Mouse (Mus musculus): ENCODE results near the gene Mypop.

The Mypop gene

DNA sequence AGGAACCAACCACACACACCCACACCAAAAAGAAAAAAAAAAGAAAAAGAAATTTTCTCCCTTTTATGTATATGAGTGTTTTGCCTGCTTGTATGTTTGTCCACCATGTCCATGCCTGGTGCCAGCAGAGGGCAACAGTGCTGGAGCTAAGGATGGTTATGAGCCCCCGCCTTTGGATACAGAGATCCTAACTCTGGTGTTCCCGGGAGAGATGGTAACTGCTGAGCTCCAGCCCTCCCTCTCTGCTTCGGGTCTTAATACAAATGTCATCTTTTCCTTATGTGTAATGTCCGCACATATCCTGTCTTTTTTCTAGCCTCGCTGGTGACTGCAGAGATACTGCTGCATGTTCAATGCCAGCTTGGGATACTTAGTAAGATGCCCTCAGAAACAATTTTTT, 1.1 kb upstream of the Mypop start:
- DNase-seq (ENCODE audit: low spot score): no peak

DNA sequence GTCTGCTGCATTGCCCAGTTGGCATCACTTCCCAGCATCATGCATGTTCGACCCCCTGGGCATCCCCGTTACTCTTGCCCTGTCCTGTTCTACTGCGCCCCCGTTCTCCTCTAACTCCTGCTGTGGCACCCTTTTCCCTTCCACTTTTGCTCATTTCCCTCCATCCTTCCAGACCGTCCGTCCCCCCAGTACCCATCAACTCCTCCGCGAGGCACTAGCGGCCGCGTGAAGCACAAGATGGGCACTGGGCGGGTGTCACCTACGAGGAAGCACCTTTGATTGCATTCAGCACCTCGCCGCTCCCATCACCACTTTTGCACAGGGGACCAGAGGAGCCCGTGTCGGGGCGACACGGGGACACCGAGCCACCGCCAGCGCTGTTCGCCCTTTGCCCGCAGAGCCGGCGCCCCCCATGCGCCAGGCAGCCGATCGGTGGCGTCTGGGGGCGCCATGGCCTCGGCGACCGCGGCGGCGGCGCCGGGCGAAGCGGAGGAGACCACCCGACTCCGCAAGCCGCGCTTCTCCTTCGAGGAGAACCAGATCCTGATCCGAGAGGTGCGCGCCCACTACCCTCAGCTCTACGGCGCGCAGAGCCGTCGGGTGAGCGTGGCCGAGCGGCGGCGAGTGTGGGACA, 732 bp downstream of the Mypop start:
- DNase-seq (ENCODE audit: low spot score): no peak

DNA sequence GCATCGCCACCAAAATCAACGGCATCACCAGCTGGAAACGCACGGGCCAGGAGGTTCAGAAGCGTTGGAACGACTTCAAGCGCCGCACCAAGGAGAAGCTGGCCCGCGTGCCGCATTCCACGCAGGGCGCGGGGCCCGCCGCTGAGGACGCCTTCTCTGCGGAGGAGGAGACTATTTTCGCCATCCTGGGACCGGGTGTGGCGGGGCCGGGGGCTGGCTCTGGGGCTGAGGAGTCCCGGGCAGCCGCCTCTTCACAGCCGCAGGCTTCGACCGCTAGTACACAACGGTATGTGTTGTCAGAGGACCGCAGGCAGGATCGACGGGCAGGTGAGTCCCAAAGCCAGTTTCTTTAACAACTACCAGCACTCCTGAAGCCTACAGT, 1.2 kb downstream of the Mypop start:
- DNase-seq (ENCODE audit: low spot score): no peak

DNA sequence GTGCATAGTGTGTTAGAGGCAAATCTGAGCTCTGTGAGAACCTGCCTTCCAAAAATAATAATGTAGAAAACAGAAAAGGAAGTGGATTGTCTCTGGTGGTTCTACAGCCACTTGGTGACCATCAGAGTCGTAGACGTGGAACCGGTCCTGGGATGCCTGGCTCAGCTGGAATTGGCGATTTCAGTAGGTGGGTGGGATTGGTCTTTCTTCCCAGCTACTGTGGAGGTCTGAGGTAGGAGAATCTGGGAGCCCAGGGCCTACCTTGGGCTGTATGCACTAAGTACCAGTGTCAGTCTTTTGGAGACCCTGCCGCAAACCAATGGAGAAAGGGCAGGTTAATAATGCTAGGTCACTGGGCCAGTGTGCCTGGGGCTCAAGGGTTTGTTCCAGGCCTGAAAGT, 2.0 kb downstream of the Mypop start:
- DNase-seq (ENCODE audit: low spot score): no peak

DNA sequence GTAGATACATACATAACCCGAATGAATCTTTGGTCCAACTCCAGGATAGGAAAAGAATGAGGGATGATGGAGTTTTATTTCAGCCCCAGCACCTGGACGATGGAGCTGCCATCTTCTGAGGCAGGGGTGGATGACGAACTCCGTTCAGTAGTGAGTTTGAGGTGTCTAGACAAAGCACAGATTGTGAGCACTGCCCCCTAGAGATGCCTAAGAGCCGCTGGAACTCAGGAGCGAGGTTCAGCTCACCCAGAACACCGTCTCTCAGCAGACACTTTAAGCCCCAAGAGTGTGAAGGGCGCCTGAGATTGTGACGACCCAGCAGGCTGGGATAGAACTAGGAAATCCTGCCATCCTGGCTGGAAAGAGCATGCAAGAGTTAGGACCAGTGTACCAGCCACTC, 7.8 kb downstream of the Mypop start:
- DNase-seq (ENCODE audit: low spot score): no peak

DNA sequence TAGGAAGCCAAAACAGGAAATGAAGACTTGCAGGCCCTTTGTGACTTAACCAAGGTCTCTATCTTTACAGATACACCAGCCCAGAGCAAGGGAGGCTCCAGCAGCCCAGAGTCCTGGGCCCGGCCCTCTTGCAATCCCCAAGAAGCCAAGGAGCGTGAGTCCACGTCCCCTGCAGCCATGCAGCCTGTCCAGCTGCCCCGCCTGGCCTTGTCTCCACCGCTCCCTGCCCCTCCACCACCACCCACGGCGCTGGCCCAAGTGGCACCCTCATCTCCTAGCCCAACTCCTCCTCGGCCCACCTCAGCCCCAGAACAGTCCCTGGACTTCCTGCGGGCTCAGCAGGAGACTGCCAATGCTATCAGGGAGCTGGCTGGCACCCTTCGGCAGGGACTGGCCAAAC, 9.4 kb downstream of the Mypop start:
- no peak for DNase-seq (ENCODE audit: low spot score)

DNA sequence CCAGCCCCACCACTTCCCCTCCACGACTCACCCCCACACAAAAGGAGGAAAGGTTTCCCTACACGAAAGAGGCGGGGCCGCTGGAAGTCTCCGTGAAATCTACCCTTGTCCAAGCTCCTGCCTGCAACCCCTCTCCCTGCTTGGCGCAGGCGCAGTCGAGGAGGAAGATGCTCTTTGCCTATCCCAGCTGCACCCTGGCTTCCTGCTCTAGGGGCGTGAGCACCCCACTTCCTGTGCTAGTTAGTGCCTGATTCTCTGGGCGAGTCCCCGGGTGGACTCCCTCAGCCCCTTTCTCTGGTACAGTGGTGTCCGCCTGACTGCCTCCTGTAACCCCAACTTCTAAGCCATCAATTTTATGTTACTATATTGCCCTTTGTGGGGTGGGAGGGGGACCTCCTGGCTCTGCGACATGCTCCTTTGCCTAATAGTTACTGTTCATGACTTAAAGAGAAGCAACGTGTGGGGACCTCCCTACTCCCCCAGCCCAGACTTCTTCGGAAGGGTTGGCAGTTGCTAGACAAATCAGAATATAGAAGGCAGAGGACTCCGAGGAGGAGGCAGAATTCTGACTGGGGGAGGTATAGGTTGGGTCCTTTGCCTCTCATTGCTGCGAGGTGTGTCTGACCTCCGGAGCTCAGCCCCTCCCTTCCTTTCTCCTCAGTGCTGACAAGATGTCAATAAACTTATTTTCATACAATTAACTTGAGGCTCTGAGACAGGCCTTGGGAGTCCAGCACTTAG, 10.2 kb downstream of the Mypop start:
- no peak for DNase-seq (ENCODE audit: low spot score)

DNA sequence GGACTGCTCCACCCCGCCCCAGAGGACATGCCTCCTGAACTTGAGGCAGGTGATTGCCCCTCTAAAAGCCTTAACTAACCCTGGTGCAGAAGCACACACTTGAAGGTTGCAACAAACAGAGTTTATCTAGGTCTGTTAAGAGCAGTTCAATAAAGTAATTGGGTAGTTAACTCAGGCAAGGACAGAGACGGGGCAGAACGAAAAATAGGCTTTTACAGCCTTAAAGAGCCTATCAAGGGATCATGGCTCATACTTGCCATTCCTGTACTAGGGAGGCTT, 10.7 kb downstream of the Mypop start:
- no peak for DNase-seq (ENCODE audit: low spot score)

DNA sequence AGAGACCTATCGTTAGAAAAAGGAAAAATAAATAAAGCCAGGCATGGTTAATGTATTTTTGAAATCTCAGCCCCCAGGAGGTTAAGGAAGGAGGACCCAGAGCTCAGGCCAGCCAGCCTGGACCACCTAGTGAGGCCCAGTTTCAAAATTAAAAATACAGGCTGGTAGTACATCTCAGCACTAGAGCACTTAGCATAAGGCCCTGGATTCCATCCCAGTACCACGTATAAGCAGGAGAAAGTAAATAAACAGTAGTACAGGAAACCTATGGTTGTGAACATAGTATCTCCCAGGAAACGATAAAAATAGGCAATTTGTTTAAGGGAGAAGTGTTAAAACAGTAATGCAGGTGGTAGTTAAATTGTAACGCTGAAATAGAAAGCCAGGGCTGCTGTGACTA, 11.1 kb downstream of the Mypop start:
- DNase-seq (ENCODE audit: low spot score): no peak

DNA sequence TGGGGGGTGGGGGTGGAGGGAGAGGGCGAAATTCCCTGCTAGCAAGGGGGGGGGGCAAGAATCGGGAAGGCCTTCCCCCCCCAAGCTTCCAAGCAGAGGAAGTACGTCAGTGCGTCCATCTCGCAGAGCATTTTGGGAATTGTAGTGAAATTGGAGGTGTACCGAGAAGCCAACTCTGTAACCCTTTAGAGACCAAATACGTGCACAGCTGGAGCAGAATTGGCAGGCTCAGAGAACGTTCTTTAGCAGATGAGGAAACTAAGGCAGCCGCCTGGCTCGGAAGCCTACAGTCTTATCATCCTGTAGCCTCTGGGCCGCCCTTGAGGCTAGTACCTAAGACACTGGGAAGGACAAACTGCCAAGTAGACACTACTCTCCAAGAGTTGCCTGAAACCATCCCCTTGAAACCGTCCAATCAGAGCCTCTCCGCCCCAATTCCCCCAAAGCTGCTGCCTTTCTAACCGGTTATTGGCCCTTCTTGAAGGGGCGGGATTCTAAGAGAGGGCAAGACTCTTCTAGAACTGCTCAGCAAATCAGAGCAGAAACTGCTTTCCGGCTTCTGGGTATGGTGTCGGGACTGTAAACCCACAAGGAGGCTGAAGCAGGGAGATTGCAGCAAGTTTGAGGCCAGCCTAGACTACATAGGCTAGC, 11.9 kb downstream of the Mypop start:
- no peak for DNase-seq (ENCODE audit: low spot score)

DNA sequence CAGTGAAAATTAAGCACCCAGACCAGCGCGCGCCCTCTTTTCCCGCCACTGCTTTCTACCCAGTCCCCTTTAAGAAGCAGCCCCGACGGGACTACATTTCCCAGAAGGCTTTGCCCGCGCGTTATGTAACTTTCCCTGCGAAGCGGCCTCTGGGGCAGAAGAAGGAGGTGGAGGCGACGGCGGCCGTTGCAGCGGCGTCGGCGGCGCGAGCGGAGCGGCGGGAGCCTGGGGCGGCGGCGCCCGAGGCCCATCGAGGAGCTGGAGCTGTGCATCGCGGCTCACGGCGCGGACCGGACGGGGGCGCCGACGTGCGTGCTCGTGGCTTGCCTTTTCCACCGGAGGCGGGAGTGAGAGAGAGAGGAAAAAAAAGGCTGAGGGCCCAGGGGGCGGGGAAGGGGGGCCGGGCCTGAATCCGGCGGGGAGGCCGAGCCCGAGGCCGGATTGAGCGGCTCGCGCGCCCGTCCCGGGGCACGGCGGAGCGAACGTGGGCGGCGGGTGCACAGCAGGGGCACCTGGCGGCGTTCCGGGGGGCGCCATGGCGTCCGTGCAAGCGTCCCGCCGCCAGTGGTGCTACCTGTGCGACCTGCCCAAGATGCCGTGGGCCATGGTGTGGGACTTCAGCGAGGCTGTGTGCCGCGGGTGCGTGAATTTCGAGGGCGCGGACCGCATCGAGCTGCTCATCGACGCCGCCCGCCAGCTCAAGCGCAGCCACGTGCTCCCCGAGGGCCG, 13.0 kb downstream of the Mypop start, which contains the start of gene Irf2bp1:
Gene Irf2bp1, plus strand, starts transcription at position 143 of the 729 bp plus-strand sequence.
- peak; percentile 85 for DNase-seq (ENCODE audit: low spot score)

DNA sequence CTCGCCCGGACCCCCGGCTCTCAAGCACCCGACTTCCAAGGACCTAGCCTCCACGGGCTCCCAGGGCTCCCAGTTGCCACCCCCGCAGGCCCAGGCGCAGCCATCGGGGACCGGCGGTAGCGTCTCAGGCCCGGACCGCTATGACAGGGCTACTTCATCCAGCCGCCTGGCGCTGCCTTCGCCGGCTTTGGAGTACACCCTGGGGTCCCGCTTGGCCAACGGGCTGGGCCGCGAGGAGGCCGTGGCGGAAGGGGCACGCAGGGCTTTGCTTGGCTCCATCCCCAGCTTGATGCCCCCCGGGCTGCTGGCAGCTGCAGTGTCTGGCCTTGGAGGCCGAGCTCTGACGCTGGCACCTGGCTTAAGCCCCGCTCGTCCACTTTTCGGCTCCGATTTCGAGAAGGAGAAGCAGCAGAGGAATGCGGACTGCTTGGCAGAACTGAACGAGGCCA, 13.6 kb downstream of the Mypop start:
- no peak for DNase-seq (ENCODE audit: low spot score)

DNA sequence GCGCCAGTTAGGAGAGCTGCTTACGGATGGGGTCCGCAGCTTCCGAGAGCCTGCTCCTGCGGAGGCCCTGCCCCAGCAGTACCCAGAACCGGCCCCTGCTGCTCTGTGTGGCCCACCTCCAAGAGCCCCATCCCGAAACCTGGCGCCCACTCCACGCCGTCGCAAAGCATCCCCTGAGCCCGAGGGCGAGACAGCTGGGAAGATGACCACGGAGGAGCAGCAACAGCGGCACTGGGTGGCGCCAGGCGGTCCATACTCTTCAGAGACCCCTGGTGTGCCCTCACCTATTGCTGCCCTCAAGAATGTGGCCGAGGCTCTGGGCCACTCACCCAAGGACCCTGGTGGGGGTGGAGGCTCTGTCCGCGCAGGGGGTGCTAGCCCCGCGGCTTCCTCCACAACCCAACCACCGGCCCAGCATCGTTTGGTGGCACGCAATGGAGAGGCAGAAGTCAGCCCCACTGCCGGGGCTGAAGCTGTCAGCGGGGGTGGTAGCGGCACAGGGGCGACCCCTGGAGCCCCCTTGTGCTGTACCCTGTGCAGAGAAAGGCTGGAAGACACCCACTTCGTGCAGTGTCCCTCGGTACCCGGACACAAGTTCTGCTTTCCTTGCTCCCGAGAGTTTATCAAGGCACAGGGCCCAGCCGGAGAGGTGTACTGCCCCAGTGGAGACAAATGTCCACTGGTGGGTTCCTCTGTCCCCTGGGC, 14.5 kb downstream of the Mypop start:
- no peak for DNase-seq (ENCODE audit: low spot score)

DNA sequence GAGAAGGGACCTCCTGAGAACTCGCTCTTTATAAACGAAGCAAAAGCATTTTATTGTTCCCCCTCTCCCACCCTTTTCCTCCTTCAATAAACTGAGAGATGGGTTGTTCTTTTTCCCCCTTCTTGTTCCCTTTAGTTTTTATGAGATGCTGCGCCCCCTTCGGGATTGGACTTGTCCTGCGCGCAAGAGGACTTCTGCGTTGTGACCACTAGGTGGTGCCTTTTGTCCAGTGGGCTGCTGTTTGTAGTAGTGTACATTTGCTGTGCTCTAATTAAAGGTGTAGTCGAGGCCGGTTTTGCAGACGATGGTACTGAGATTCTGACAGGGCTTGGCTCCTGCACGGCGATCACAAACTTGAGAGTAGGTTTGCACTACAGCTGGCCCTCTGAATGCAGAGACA, 15.4 kb downstream of the Mypop start:
- DNase-seq (ENCODE audit: low spot score): peak; percentile 97

DNA sequence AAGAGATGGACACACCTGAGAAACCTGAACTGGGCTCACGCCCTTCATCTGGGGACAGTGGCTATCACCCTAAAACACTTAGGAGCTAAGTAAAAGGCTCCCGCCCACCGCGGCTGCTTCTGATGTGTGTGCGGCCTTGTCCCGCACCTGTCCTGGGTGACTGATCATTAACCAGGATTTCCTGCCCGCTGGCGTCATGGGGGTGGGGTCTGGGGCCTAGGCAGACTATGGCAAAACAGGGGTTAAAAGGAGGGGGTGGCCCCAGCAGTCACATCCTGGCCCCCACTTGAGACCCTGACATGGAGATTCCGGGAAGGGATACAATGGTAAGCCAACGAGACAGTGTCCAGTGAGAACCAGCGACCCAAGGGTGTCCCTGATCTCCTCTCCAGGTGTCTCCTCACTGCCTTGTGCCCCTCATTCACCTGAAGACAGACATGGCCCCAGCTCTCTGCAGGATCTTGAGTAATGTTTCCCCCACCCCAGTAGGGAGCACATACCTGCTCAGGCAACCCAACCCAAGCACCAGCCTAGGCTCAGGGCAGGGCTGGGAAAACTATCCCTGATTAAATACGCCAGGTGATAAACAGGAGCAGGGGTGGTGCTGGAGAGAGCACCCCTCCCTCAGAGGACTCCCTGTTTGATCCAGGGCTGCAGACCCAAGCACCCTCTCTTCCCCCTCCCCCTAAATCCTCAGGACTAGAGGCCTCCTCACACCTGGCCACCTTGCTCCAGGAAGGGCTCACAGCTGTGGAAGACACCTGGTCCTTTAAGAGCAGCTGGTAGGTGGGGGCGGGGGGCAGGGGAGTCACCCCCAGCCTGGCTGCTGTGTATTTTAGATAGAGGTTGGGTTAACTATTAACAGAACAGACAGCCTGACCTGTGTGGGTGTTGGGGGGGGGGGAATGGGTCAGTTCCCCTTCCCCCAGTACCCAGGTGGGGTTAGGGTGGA, 16.3 kb downstream of the Mypop start:
- no peak for DNase-seq (ENCODE audit: low spot score)

DNA sequence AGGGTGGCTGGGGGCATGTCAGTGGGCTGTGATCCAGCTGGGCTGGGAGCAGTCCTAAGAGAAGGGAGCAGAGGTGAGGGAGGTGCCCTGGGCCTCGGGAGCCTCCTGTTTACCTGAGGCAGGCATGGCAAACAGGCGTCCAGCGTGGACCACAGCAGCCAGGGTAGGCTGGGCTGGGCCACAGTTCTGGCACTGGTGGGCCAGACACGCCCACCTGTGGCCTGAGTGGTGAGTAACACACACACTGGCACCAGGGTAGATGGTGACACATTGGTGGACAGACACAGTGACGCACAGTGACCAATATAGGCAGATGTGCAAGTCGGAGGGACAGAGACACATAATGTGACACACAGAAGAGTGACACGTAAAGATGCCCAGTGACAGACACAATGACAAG, 19.5 kb downstream of the Mypop start:
- no peak for DNase-seq (ENCODE audit: low spot score)

DNA sequence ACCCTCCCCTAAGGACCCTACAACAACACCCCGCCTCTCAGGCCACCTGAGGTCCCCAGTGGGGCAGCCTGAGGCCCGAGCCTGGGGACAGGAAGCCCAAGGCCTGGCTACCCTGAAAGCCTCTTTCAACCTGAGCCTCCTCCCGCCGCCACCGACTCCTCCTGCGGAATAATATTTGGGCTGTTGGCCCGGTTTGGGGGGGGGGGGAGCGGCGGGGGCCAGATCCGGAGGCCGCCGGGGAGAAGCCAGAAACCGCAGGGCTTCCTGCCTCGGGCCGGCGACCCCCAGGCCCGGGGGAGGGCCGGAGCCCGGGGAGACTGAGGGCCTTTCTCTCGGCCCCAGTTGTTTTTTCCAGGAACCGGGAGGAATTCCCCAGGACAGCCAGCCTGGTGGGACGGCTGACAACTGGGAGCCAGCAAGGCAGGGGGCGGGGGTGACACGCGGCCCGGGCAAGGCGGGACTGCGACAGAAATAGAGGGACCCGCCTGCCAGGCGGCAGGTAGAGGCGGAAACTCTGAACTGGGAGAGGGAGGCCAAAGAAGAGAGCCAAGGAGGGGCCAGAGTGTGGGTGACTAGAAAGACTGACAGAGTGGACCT, 21.1 kb downstream of the Mypop start:
- no peak for DNase-seq (ENCODE audit: low spot score)

DNA sequence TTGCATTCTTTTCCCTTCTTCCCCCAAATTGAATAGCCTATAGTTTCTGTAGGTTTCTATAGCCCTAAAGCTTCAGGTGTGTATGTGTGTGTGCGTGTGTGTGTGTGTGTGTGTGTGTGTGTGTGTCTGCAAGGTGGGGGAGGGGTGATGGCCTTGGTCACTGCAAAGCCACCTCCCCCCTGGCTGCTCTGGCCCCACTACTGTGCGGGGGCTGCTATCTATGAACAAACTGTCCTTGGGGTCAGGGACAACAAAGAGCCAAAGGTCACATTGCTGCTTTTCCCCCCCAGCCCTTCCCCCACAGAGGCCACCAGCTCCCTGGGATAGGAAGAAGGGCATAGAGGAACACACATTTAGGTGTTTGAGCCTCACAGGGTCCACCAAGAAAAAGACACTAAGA, 21.8 kb downstream of the Mypop start:
- no peak for DNase-seq (ENCODE audit: low spot score)

DNA sequence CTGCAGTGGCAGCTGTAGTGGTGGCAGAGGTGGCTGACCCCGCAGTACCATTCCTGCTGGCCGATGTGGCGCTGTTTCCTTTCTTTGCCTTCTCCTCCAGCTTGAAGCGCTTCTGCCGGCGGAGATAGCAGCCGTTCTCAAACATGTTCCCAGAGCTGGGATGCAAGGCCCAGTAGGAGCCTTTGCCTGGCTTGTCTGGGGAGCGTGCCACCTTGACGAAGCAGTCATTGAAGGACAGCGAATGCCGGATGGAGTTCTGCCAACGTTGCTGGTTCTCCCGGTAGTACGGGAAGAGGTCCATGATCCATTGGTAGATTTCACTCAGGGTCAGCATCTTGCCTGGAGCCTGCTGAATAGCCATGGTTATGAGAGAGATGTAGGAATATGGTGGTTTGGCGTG, 23.4 kb downstream of the Mypop start:
- DNase-seq (ENCODE audit: low spot score): no peak

DNA sequence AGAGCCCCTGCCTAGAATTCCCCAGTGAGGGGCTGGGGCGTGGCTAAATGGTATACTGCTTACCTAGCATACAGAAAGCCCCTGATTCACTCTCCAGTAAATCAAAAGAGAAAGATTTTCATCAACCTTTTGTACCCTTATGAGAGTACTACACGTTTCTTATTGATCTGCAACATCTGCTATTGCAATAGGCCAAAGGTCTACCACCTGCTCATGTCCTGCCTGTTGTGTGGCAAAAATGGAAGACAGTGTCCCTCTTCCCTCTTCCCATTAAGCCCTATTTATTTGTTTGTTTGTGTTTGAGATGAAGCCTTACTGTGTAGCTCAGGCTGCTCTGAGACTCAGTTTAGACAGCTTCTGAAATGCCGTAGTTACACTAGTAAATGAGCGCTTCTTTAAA, 25.0 kb downstream of the Mypop start:
- no peak for DNase-seq (ENCODE audit: low spot score)

DNA sequence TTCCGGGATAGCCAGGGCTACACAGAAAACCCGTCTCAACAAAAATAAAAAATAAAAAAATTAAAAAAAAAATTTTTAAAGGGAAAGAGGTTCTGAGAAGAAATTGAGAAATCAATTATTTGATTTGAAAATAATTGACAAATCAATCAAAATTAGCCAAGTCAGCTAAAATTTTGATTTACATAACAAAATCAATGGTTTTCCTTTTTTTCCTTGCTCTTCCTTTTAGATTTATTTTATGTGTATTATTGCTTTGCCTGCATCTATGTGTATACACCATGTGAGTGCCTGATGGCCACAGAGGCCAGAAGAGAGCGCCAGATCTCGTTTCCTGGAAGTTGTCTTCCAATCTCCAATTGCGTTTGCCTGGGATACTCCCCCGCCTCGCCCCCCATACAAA, 26.9 kb downstream of the Mypop start:
- no peak for DNase-seq (ENCODE audit: low spot score)

Data from layer of hippocampus, adult 9-10 months (tissue).